Mouse (Mus musculus) CH12F3 (cell line): ENCODE measurements around the gene Shox2.

Experiments
- in situ Hi-C: fragments of 300-500 bp; cut with MboI; formaldehyde crosslinking; loops from 2 replicates; pipeline ENCODE4 v1.14.3; 2020; ENCODE audit warnings: low sequenced_read_pairs

Shox2 gene

DNA sequence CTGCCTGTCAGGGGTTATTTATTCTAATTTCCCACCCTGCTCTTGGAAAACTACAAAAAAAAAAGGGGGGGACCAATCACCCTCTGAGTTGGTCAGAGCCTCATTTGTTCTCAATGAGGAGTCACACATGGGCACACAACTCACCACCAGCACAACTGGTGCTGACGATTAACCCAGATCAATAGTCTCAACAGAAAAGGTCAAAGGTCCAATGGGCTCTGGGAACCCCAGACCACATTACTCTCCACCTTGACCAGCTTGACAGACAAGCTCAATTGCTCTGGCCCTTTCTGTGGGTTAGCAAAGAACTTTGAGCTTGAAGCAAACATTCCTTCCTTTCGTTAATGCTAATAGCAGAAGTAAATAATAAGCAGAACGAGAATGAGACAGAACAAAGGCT, 16.7 kb downstream of the Shox2 start:
- in situ Hi-C loops: no loop called here

DNA sequence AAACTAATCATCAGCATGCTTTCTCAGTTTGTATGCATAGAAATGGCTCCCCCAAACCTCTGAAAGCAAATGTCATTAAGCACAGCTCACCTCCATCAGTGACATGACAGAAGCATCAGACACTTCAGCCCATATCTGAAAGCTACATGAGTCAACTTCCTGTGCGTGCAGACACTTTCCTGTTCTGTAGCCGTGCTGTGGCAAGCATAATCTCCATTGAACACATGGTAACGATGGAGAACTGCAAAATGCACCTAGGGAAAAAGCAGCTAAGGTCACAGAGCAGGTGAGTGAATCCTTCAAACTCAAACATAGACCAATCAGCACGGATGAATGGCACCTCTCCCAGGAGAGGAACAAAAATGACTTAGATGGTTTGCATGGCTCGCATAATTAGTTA, 21.6 kb downstream of the Shox2 start:
- in situ Hi-C loops: no loop called here

DNA sequence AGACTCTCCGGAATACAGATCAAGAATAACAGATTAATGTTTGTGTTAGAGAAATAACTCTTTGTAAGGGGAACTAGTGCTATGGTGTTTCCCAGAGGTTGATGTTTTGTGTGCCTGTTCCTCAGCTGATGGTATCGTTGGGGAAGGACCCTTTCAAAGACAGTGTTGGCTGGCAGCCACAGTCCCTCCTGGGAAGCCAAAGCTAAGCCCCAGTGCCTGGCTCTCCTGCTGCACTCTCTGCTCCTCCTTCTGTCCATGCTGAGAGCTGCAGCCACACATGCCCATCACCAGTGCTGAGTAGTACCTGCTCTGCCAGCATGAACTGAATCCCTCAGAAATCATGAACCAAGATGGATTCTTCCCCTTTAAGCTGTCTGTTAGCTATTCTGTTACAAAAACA, 26.4 kb downstream of the Shox2 start:
- in situ Hi-C loops: no loop called here

DNA sequence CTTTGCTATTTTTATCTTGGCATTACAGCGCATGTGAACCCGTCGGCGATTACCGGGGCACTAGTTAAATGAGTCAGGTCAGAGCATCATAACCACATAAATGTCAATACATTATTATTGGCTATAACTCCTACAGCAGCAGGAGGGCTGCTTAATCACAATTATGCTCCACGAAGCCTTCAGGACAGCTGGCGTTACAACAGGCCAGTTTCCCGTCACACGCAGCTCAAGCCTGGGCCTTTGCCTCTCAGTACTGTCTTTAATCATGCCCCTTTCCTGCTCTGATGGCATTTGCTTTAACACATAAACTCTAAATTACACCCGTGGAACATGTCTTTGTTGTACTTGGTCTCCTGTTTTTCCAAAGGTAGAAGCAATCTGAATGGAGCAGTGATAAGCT, 41.9 kb downstream of the Shox2 start:
- in situ Hi-C loops: no loop called here

DNA sequence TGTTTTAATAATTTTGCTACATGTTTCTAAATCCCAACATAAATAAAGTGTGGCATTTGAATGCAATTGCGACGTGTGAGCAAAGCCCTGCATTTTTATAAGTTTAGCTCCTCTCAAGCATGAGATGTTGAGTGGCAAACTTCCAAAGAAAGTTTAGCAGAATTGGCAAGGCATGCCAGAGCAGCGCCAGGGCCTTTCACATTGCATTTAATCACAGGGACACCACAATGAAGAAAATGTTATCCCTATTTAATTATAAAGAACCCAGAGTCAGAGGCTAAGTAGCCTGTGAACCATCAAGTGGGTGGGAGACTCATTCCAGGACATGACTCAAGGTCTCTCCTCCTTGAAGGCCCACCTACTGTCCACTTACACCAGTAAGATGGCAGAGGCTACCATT, 59.1 kb downstream of the Shox2 start:
- in situ Hi-C loops: no loop called here
